Mouse (Mus musculus): ENCODE data around the gene Bend7. TPM values are rescaled to one million over a fixed set of nuclear protein-coding genes. Genes with fewer than 3 reads are reported as not detected.
A peak's percentile ranks its signal among the peaks of the same experiment; 100 is the strongest.

The Bend7 gene
- polyA plus RNA-seq, 1 experiment from 2014 or later = 5.8 TPM

- H3K9ac ChIP-seq (ENCODE audit: low read length) = no peak overlapping the region
- H3K4me1 ChIP-seq (ENCODE audit: control insufficient read depth, insufficient read depth, low read length) = no peaks in the 10 kb centered on the region
- 83% methylated on average over 4 of the region's 4 CpGs for WGBS
- peak; percentile 62 for DNase-seq (ENCODE audit: low spot score, missing footprints)
- no peaks in the 10 kb centered on the region for H3K9me3 ChIP-seq (ENCODE audit: control insufficient read depth, low read length)
- no peak overlapping the region for H3K27ac ChIP-seq (ENCODE audit: low read depth, low read length)
- no peaks in the 10 kb centered on the region for H3K27me3 ChIP-seq (ENCODE audit: control insufficient read depth, insufficient read depth, low read length)
- no peak overlapping the region for H3K4me2 ChIP-seq
- ATAC-seq (ENCODE audit: low FRiP score) = no peak
- H3K4me3 ChIP-seq (ENCODE audit: low read depth, low read length) = no peak overlapping the region
- H3K36me3 ChIP-seq (ENCODE audit: control insufficient read depth, insufficient read depth, low read length) = no peaks in the 10 kb centered on the region
Measured at GRCm38 (mm10) chr2:4829007-4829406, 111.4 kb downstream of the Bend7 start.

- WGBS = 85% methylated on average over 6 of the region's 6 CpGs
- no peak overlapping the region for H3K9ac ChIP-seq (ENCODE audit: low read length)
Measured at GRCm38 (mm10) chr2:4829489-4830065, 111.9 kb downstream of the Bend7 start.

GRCm38 (mm10) chr2:4831493-4831892 is 113.9 kb downstream of the Bend7 start:
- H3K4me3 ChIP-seq (ENCODE audit: low read depth, low read length) = no peak overlapping the region
- H3K27me3 ChIP-seq (ENCODE audit: control insufficient read depth, insufficient read depth, low read length) = no peaks in the 10 kb centered on the region
- no peaks in the 10 kb centered on the region for H3K4me1 ChIP-seq (ENCODE audit: control insufficient read depth, insufficient read depth, low read length)
- no peak overlapping the region for H3K9ac ChIP-seq (ENCODE audit: low read length)
- ATAC-seq (ENCODE audit: low FRiP score) (no peak), DNase-seq (ENCODE audit: low spot score, missing footprints) (peak; percentile 61)
- H3K9me3 ChIP-seq (ENCODE audit: control insufficient read depth, low read length) = no peaks in the 10 kb centered on the region
- no peaks in the 10 kb centered on the region for H3K36me3 ChIP-seq (ENCODE audit: control insufficient read depth, insufficient read depth, low read length)
- 87% methylated on average over 4 of the region's 4 CpGs for WGBS
- no peak overlapping the region for H3K4me2 ChIP-seq
- no peak overlapping the region for H3K27ac ChIP-seq (ENCODE audit: low read depth, low read length)

More at GRCm38 (mm10) chr2:4829489-4830065, 111.9 kb downstream of the Bend7 start:
- H3K27me3 ChIP-seq (ENCODE audit: control insufficient read depth, insufficient read depth, low read length) = no peaks in the 10 kb centered on the region
- ATAC-seq (ENCODE audit: low FRiP score) (no peak), DNase-seq (ENCODE audit: low spot score, missing footprints) (no peak)
- no peaks in the 10 kb centered on the region for H3K9me3 ChIP-seq (ENCODE audit: control insufficient read depth, low read length)
- no peaks in the 10 kb centered on the region for H3K36me3 ChIP-seq (ENCODE audit: control insufficient read depth, insufficient read depth, low read length)
- no peak overlapping the region for H3K4me3 ChIP-seq (ENCODE audit: low read depth, low read length)
- H3K4me2 ChIP-seq = no peak overlapping the region
- no peaks in the 10 kb centered on the region for H3K4me1 ChIP-seq (ENCODE audit: control insufficient read depth, insufficient read depth, low read length)
- no peak overlapping the region for H3K27ac ChIP-seq (ENCODE audit: low read depth, low read length)

- Histone ChIP-seq H3K4me1 (ENCODE audit: control insufficient read depth, insufficient read depth, low read length) (no peaks in the 10 kb centered on the region), H3K27ac (ENCODE audit: low read depth, low read length) (no peak overlapping the region), H3K9me3 (ENCODE audit: control insufficient read depth, low read length) (no peaks in the 10 kb centered on the region), H3K9ac (ENCODE audit: low read length) (no peak overlapping the region), H3K4me3 (ENCODE audit: low read depth, low read length) (no peak overlapping the region), H3K36me3 (ENCODE audit: control insufficient read depth, insufficient read depth, low read length) (no peaks in the 10 kb centered on the region), H3K27me3 (ENCODE audit: control insufficient read depth, insufficient read depth, low read length) (no peaks in the 10 kb centered on the region), H3K4me2 (no peak overlapping the region)
- WGBS = 83% methylated on average over 4 of the region's 4 CpGs
- no peak for ATAC-seq (ENCODE audit: low FRiP score)
- DNase-seq (ENCODE audit: low spot score, missing footprints) = no peak
Measured at GRCm38 (mm10) chr2:4832166-4832565, 114.5 kb downstream of the Bend7 start.

- DNase-seq (ENCODE audit: low spot score, missing footprints) = no peak
- Histone ChIP-seq H3K4me1 (ENCODE audit: control insufficient read depth, insufficient read depth, low read length) (no peaks in the 10 kb centered on the region), H3K27ac (ENCODE audit: low read depth, low read length) (no peak overlapping the region), H3K36me3 (ENCODE audit: control insufficient read depth, insufficient read depth, low read length) (no peaks in the 10 kb centered on the region), H3K9ac (ENCODE audit: low read length) (no peak overlapping the region), H3K27me3 (ENCODE audit: control insufficient read depth, insufficient read depth, low read length) (no peaks in the 10 kb centered on the region), H3K4me2 (no peak overlapping the region), H3K4me3 (ENCODE audit: low read depth, low read length) (no peak overlapping the region), H3K9me3 (ENCODE audit: control insufficient read depth, low read length) (no peaks in the 10 kb centered on the region)
- ATAC-seq (ENCODE audit: low FRiP score) = no peak
- WGBS = 78% methylated on average over 2 of the region's 2 CpGs
Measured at GRCm38 (mm10) chr2:4849449-4849848, 131.8 kb downstream of the Bend7 start.

Other genes starting within 250 kb of the Bend7 start
- gene Prpf18, start 65.7 kb upstream of the Bend7 start, polyA plus RNA-seq (2014; fragmentation: Nextera tagmentation; extraction: Ambion mirVana) = 44.4 and 52.6 TPM in 2 replicates
- gene Sephs1, start 163.7 kb downstream of the Bend7 start, polyA plus RNA-seq (2014; fragmentation: Nextera tagmentation; extraction: Ambion mirVana) = 134 and 140 TPM in 2 replicates
- 44.8 and 48.8 TPM in 2 replicates for gene Phyh, start 201.2 kb downstream of the Bend7 start, polyA plus RNA-seq (2014; fragmentation: Nextera tagmentation; extraction: Ambion mirVana)